Mouse (Mus musculus) fibroblast of lung, adult 2 months (primary cell): Measurements from ENCODE around the gene Myl4.

ENCODE experiments used
- DNase-seq: peaks from one replicate; pipeline ENCODE4 v3.0.0-alpha.2; 2011; ENCODE audit warnings: low read depth

Gene Myl4

DNA sequence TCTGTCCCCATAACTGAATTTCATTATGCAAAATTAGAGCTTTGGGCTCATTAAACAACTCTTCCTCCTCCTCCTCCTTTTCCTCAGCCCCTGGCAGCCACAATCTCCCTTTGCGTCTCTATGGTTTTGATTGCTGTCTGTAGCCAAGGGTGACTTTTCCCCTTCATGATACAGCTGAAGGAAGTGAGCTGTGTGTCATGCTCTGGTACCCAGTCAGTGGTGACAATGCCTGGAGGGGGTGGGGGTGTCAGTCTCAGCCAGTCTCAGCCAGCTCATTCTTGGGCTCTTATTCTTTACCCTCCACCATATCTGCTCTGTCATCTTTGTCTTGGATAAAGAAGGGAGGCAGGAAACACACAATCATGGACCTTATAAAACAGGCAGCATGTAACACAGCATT lies 80.8 kb downstream of the Myl4 start:
- DNase-seq = no peak

DNA sequence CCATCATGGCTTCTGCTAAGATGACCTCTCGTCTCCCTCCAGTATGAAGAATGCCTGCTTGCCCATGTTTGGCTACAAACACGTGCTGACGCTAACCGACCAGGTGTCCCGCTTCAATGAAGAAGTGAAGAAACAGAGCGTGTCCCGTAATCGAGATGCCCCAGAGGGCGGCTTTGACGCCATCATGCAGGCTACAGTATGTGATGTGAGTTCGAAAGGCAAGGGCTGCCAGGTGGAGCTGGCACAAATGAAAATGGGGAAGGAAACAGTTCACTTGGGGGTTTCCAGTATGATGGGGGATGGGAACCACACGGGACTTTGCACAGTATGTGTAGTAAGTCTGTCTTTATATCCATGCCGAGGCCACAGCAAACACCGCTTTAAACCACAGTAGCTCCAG lies 86.5 kb downstream of the Myl4 start:
- DNase-seq = no peak

GRCm38 (mm10) chr11:104638006-104638405 lies 87.5 kb downstream of the Myl4 start:
- no peak for DNase-seq

DNA sequence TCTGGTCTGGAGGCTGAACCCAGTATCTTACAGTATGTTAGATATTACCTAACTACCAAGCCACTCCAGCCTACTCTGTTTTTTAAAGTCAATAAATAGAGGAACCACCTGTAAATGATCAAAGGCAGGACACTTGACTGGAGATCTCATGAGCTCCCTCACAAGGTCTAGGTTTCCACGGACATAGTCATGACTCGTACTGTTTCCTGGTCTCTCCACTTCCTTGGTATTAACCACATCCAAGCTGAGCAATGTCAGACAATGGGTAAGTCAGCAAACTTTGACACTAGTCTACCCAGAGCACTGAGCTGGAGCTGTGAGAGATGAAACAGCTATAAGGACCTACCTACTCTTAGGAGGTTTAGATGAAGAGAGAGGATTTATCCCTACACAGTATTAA lies 88.4 kb downstream of the Myl4 start:
- DNase-seq = no peak

DNA sequence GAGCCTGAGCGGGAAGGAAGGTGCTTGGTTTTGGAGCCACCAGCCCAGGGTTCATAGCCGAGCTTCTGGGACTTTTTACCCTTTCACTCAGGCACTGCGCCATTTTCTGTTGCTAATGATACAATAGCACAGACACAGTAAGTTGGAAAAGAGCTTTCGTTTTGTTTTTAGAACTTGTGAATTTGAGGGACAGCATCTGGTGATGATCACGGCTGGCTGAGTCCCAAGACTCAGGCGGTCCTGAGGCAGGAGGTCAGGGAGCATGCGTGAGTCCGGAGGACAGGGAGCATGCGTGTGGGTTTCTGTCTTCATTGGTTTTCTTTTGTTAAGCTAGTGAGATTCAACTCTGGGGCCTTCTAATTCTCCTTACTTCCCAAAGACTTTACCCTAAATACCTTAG lies 89.2 kb downstream of the Myl4 start:
- DNase-seq = no peak

- no peak for DNase-seq
Observed at GRCm38 (mm10) chr11:104640894-104641293, 90.4 kb downstream of the Myl4 start.

- no peak for DNase-seq
Observed at GRCm38 (mm10) chr11:104643236-104643635, 92.8 kb downstream of the Myl4 start.
